Mouse (Mus musculus): ENCODE data around the gene Edaradd. TPM values are rescaled to one million over a fixed set of nuclear protein-coding genes. Genes with fewer than 3 reads are reported as not detected.

Edaradd gene
- polyA plus RNA-seq (2017; shearing (Covaris generic)), result 1 to 10 TPM in 2 of 3 experiments, under 1 TPM in 1; 0.71 to 2.1 (median 1.3) TPM

- peak; percentile 69 for ATAC-seq
Measured at GRCm38 (mm10) chr13:12519955-12520584, at the start of gene Edaradd. Edaradd (minus strand) TSS chr13:12520438.

GRCm38 (mm10) chr13:12569741-12570140, 49.5 kb upstream of the Edaradd start:
- ATAC-seq, result no peak

GRCm38 (mm10) chr13:12568597-12569469, 48.6 kb upstream of the Edaradd start:
- no peak for ATAC-seq

GRCm38 (mm10) chr13:12567936-12568335, 47.7 kb upstream of the Edaradd start:
- no peak for ATAC-seq

GRCm38 (mm10) chr13:12565621-12566390, 45.6 kb upstream of the Edaradd start, which contains the start of gene Ero1lb:
Ero1lb (plus strand) TSS chr13:12565874.
- peak; percentile 92 for ATAC-seq

- ATAC-seq, result no peak
Measured at GRCm38 (mm10) chr13:12562256-12562655, 42.0 kb upstream of the Edaradd start.

- ATAC-seq, result no peak
Measured at GRCm38 (mm10) chr13:12561729-12562128, 41.5 kb upstream of the Edaradd start.

GRCm38 (mm10) chr13:12559462-12560120, 39.4 kb upstream of the Edaradd start:
- no peak for ATAC-seq

- ATAC-seq, result no peak
Measured at GRCm38 (mm10) chr13:12559044-12559443, 38.8 kb upstream of the Edaradd start.

- no peak for ATAC-seq
Measured at GRCm38 (mm10) chr13:12554211-12554610, 34.0 kb upstream of the Edaradd start.

GRCm38 (mm10) chr13:12543880-12544568, 23.8 kb upstream of the Edaradd start:
- no peak for ATAC-seq

- ATAC-seq, result no peak
Measured at GRCm38 (mm10) chr13:12543246-12543645, 23.0 kb upstream of the Edaradd start.

GRCm38 (mm10) chr13:12542006-12542981, 22.1 kb upstream of the Edaradd start:
- ATAC-seq, result no peak

GRCm38 (mm10) chr13:12540119-12540518, 19.9 kb upstream of the Edaradd start:
- ATAC-seq, result no peak

GRCm38 (mm10) chr13:12539716-12540115, 19.5 kb upstream of the Edaradd start:
- ATAC-seq, result no peak

GRCm38 (mm10) chr13:12537971-12538370, 17.7 kb upstream of the Edaradd start:
- peak; percentile 85 for ATAC-seq

GRCm38 (mm10) chr13:12534628-12535027, 14.4 kb upstream of the Edaradd start:
- ATAC-seq, result no peak

- no peak for ATAC-seq
Measured at GRCm38 (mm10) chr13:12525678-12526077, 5.4 kb upstream of the Edaradd start.

- ATAC-seq, result no peak
Measured at GRCm38 (mm10) chr13:12522346-12522745, 2.1 kb upstream of the Edaradd start.

- peak; percentile 25 for ATAC-seq
Measured at GRCm38 (mm10) chr13:12519371-12519770, 867 bp downstream of the Edaradd start.

All from inflammation-experienced regulatory T-cells, adult 6 months (primary cell).